8 mouse cellular contexts compared by ENCODE assay signal in the genomic region with DNA sequence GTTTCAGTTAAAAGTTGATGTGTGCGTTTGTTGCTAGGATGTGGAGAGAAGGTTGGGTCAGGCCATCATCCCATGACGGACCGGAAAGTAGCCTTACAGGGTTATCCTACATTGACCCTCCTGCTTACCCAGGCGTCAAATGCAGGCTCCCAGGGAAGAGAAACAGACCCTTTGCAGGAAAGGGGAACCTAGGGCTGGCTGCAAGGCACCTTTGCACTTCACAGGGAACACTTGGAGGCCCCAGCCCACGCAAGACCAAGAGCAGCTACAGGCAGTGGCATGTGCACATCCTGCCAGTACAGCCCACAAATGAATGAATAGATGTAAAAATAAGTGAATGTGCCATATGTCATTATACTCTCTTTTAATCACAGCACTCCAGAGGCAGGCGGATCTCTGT. TPM values are rescaled to one million over a fixed set of nuclear protein-coding genes. Genes with fewer than 3 reads are reported as not detected.
DNase-seq lines count a peak whose midpoint lies in the region; ATAC-seq and TF ChIP-seq lines count a peak whose summit lies in the region.

No protein-coding gene starts in this region.

- peaks cover 5% of the 10 kb centered on the region for H3K4me1 ChIP-seq in heart, adult 2 months (ENCODE audit: control insufficient read depth, insufficient read depth, low read length)
- H3K4me1 ChIP-seq in embryonic fibroblast, embryonic 13.5 days (ENCODE audit: control insufficient read depth, insufficient read depth, low read length) = peaks cover 4% of the 10 kb centered on the region; the same call in 1 of the 2 replicates
- peaks cover 29% of the 10 kb centered on the region for H3K4me1 ChIP-seq in limb, embryonic 15.5 days
- H3K4me1 ChIP-seq in stomach, embryonic 16.5 days (ENCODE audit: control insufficient read depth, insufficient read depth, low read length) = peaks cover 22% of the 10 kb centered on the region

- no peaks in the 10 kb centered on the region for H3K9me3 ChIP-seq in limb, embryonic 15.5 days
- H3K9me3 ChIP-seq in stomach, embryonic 16.5 days (replicated peaks; ENCODE audit: control insufficient read depth, low read length) = no peaks in the 10 kb centered on the region

- H3K27me3 ChIP-seq in heart, adult 2 months (ENCODE audit: control insufficient read depth, insufficient read depth, low read length) = no peaks in the 10 kb centered on the region
- H3K27me3 ChIP-seq in limb, embryonic 15.5 days = no peaks in the 10 kb centered on the region
- no peaks in the 10 kb centered on the region for H3K27me3 ChIP-seq in stomach, embryonic 16.5 days (ENCODE audit: control insufficient read depth, insufficient read depth, low read length)

- intact Hi-C loops in heart, adult 2 months (cut with DNase I) = loop anchor here (1.0 to 5.0 kb wide), 5 partner anchors 18 to 304 kb away; a partner anchor contains a TSS

- no peak for ATAC-seq in limb, embryonic 15.5 days (ENCODE audit: insufficient number of reproducible peaks, low FRiP score, low TSS enrichment, low read depth)
- ATAC-seq in stomach, embryonic 16.5 days (ENCODE audit: insufficient read depth, low FRiP score) = no peak

- no peak for TF ChIP-seq POLR2A in heart, adult 2 months (IDR thresholded peaks at IDR 0.05; ENCODE audit: insufficient read depth, low read depth, low read length)
- no peak for TF ChIP-seq POLR2A in embryonic fibroblast, embryonic 13.5 days (IDR thresholded peaks at IDR 0.05; ENCODE audit: low read depth, low read length)

- DNase-seq in heart, adult 2 months = no peak
- no peak for DNase-seq in heart, postnatal 4 days
- peak; percentile 46 for DNase-seq in CD4-positive, CD25-positive, alpha-beta regulatory T cell, adult 2 months (ENCODE audit: low read depth, low spot score)
- DNase-seq in left cerebral cortex, adult 9 months (ENCODE audit: low spot score in 2 of 2) = no peak
- DNase-seq in kidney, postnatal 10 days = no peak

- no peaks in the 10 kb centered on the region for H3K79me2 ChIP-seq in heart, adult 2 months (replicated peaks; ENCODE audit: control insufficient read depth, insufficient read depth, low read length)

- H3K9ac ChIP-seq in heart, adult 2 months (ENCODE audit: low read depth, low read length) = peak overlapping the region; percentile 39
- peak overlapping the region; percentile 84 for H3K9ac ChIP-seq in limb, embryonic 15.5 days
- H3K9ac ChIP-seq in stomach, embryonic 16.5 days (ENCODE audit: low read length) = peak overlapping the region; percentile 96

- H3K4me3 ChIP-seq in heart, adult 2 months = peak overlapping the region; percentile 82
- peak overlapping the region; percentile 57 for H3K4me3 ChIP-seq in embryonic fibroblast, embryonic 13.5 days (ENCODE audit: insufficient read depth, low read length)
- H3K4me3 ChIP-seq in limb, embryonic 15.5 days = peak overlapping the region; percentile 90
- peak overlapping the region; percentile 85 for H3K4me3 ChIP-seq in stomach, embryonic 16.5 days (replicated peaks; ENCODE audit: low read length)

- no peak for TF ChIP-seq EP300 in heart, adult 2 months (IDR thresholded peaks at IDR 0.05; ENCODE audit: insufficient read depth, low read depth, low read length)

- H3K27ac ChIP-seq in heart, adult 2 months = peak overlapping the region; percentile 97
- H3K27ac ChIP-seq in embryonic fibroblast, embryonic 13.5 days (ENCODE audit: insufficient read depth, low read length) = peak overlapping the region; percentile 27; the same call in 1 of the 2 replicates
- peak overlapping the region; percentile 92 for H3K27ac ChIP-seq in limb, embryonic 15.5 days
- peak overlapping the region; percentile 90 for H3K27ac ChIP-seq in stomach, embryonic 16.5 days (ENCODE audit: low read length)

- no peak for TF ChIP-seq CTCF in heart, adult 2 months (IDR thresholded peaks at IDR 0.05)
- TF ChIP-seq CTCF in embryonic fibroblast, embryonic 13.5 days (IDR thresholded peaks at IDR 0.05; ENCODE audit: borderline replicate concordance, insufficient read depth, low read length) = no peak

- peak overlapping the region; percentile 85 for H3K4me2 ChIP-seq in limb, embryonic 15.5 days
- peak overlapping the region; percentile 83 for H3K4me2 ChIP-seq in stomach, embryonic 16.5 days (ENCODE audit: low read depth, low read length)

- 13% methylated on average over 6 of the region's 6 CpGs for WGBS in heart, adult 2 months
- WGBS in limb, embryonic 15.5 days = 19% methylated on average over 6 of the region's 6 CpGs
- 16% methylated on average over 6 of the region's 6 CpGs for WGBS in stomach, embryonic 16.5 days

- H3K36me3 ChIP-seq in heart, adult 2 months (ENCODE audit: control insufficient read depth, insufficient read depth, low read length) = no peaks in the 10 kb centered on the region
- peaks cover 25% of the 10 kb centered on the region for H3K36me3 ChIP-seq in limb, embryonic 15.5 days
- no peaks in the 10 kb centered on the region for H3K36me3 ChIP-seq in stomach, embryonic 16.5 days (ENCODE audit: control insufficient read depth, insufficient read depth, low read length)

RNA-seq across cellular contexts. Expression of a gene that starts 17.9 kb away (rescaled TPM):
- total RNA-seq in heart, adult 2 months (2021) = 10 to 100 TPM; 31.6 to 31.8 TPM
- 19.0 and 20.5 TPM in 2 replicates for polyA plus RNA-seq in heart, adult 2 months (2012; rRNA removed)
- total RNA-seq in heart, postnatal 4 days (2021) = 10 to 100 TPM; 11.1 to 11.4 TPM
- polyA plus RNA-seq in embryonic fibroblast, embryonic 13.5 days (2011; ENCODE audit: insufficient read length, low read depth, missing spikeins) = 21.1 and 23.1 TPM in 2 replicates
- 5.5 TPM in 2 replicates for polyA plus RNA-seq in limb, embryonic 15.5 days (2015; fragmentation: Nextera tagmentation; extraction: Ambion mirVana)
- 16.8 and 18.8 TPM in 2 replicates for polyA plus RNA-seq in stomach, embryonic 16.5 days (2015; fragmentation: Nextera tagmentation; extraction: Ambion mirVana)

Comparison
In these comparisons a context has a peak if more than half of its experiments do, and no peak if none do; other contexts are left out.
1. H3K27ac ChIP-seq: peak in every context shown above with its lines; median percentile 97 in heart, adult 2 months; 92 in limb, embryonic 15.5 days; 90 in stomach, embryonic 16.5 days; 27 in embryonic fibroblast, embryonic 13.5 days.
2. H3K9ac ChIP-seq: peak in every context shown above with its lines; median percentile 96 in stomach, embryonic 16.5 days; 84 in limb, embryonic 15.5 days; 39 in heart, adult 2 months.